Mouse (Mus musculus) spleen, adult 18-20 months (tissue): ENCODE measurements around the gene Dnah3.

ENCODE experiments used
- DNase-seq, 2 experiments: peaks; one replicate each; pipeline ENCODE4 v3.0.0; 2022; ENCODE audit warnings: mixed read lengths in 2 of 2

Gene Dnah3

GRCm38 (mm10) chr7:120050447-120050846, 44.6 kb downstream of the Dnah3 start:
- no peak for DNase-seq

DNA sequence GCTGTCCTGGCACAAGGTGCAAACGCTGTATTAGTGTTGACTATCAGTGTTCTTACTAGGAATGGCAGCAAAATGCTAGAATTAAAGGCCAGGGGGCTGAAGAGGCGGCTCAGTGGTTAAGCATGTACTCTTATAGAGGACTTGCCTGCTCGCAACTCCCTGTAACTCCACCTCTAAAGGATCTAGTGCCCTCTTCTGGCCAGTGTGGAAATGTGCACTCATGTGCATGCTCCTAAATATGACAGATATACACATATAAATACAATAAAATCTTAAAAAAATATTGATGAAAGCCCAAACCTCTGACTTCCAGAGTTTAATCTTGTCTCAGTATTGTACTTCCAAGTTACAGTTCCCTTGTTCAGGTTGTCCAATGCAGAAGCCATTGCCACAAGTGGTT, 51.1 kb downstream of the Dnah3 start:
- DNase-seq, result no peak

DNA sequence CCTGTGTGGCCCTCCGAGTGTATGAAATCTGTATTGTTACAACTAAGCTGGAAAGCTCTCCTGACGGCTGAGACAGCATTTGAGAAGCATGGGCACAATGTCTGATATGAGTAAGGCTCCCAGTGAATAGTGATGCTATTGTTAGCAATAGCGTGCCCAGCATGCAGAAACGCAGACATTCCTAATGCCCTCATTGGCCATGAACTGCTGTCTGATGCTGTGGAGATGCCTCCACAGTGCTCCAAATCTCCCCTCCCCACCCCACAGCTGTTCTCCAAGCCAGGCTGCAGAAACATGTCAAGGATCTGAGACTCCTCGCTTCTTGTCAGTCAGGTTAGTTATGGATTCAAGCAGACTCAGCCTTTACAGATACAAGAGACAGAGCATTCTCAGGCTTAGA, 58.7 kb downstream of the Dnah3 start:
- DNase-seq, result no peak

GRCm38 (mm10) chr7:120034996-120035395, 60.1 kb downstream of the Dnah3 start:
- DNase-seq, result no peak

DNA sequence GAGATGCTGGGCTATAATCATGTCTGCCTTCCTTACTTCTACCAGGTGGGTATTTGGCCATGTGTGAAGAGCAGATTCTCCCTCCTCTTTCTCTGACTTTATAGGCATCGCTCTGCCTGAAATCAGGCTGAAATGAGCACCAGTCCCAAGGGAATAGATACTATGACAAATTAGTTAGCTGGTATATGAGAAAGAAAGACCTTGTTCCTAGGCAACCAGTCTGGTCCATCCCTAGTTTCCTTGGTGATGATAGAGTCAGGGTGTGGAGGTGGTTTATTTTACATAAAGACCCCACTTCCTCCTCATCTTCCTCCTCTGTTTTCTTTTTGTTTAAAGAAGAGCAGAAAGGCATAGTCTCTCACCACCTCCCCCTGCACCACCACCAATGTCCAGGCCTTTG, 60.5 kb downstream of the Dnah3 start:
- no peak for DNase-seq

DNA sequence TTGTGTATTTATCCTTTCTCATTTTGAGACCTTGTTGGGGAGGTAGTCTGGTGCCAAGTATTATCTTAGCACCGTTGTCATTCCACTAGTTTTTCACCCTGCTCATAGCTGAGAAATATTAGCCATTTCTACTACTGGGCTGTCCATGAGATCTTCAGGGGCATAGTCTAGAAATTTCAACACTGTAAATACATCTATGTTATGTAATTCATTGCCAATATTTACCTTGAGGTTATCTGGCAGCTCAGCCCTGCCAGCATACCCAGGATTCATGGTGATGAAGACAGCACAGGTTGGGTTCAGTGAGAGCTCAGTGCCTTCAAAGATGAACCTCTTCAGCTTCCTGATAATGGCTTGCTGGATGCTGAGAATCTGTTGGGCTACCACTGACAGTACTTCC, 66.4 kb downstream of the Dnah3 start:
- no peak for DNase-seq

GRCm38 (mm10) chr7:119997066-119997465, 98.0 kb downstream of the Dnah3 start:
- DNase-seq, result no peak

DNA sequence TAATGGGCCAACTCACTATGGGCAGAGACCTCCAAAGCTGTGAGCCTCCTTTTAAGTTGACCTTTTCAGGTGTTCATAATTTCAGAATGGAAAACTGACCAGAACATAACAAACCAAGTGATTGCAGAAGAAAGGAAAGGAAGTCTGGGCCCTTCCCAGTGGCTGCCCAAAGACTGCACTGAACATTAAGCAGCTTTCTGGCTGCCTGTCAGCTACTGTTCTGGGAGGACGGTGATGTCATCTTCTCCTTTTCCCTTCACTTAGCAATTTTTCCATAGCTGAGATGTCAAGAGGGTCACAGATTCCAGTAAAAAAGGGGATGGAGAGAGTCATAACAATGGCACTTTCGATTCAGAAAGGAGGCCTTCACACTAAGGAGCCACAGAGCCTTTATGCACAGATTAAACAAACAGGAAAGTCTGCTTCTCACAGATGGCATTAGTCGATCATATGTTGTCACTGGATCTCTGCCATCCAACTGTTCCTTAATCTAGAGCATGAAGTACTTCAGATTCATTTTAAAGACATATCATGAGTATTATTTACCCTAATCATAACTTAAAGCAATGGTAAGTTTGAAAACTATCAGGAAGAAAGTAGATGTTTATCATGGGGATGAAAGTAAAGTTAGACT, 109.7 kb downstream of the Dnah3 start:
- DNase-seq, result no peak

GRCm38 (mm10) chr7:119980170-119980569, 114.9 kb downstream of the Dnah3 start:
- DNase-seq, result no peak

GRCm38 (mm10) chr7:119978576-119978975, 116.5 kb downstream of the Dnah3 start:
- no peak for DNase-seq

DNA sequence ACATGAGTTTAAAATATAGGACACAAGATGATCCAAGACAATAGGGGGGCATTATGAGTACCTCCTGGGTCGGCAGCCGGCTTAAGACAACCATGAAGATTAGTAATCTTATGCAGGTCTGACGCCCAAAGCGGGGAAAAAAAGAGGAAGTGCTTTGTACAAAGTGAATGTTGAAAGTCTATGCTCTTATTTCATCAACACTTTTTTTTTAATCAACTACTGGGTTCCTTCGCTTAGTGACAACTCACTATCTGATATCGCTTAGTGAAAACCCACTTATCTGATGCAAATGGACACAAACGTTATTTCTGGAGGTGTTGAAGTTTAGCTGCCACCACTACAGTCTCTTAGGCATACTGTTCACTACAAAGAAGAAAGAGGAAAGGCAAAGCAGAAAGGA, 117.5 kb downstream of the Dnah3 start:
- DNase-seq, result no peak

DNA sequence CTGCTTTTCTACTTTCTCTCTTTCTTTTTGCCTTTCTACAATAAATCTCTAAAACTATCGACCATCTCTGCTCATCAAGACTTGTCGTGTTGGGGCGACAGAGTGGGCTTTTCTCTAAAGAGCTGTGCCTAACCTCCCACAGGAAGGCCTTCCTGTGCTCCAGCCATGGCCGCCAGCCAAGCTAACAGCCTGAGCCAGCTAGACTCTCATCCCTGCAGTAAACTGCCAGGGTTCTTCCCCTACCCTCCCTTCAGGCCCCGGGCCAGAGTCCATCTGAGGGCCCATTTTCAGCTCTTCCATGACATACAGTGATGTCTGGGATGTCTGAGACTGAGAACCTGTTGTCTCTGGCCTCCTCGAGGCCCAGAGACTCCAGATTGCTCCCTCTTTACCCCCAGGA, 118.8 kb downstream of the Dnah3 start:
- peak; percentile 5 to 8 for DNase-seq

DNA sequence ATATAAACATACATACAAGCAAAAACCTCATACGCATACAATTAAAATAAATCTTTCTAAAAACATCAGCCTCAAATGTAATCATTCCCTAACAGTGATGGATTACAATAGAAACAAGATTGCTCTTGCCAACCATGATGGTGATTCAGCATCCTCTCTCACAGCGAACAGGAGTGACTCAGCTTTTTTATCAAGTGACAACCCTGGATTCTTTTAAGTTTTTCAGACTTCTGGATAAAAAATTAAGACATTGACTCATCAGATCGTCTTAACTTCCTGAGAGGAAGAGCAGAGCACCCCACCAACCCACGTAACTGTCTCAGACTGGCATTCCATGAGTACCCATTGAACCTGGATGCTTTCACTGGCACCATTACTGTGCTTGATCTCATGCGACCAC, 120.9 kb downstream of the Dnah3 start:
- no peak for DNase-seq

DNA sequence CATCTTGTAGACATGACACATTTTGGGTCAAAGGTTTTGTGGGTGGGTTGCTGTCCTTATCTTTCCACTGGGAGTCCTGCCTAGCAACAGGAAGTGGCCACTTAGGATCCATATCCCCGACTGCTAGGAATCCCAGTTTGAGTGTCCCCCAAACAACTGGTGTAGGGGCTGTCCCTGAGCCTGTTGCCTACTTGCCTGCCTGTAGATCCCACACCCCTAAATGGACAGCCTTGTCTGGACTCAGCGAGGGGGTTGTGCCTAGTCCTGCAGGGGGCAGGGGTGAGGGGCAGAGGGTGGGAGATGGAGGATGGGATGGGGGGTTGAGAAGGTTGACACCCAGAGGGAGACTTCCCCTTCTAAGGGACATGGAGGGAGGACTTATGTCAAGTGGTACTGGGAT, 125.8 kb downstream of the Dnah3 start:
- DNase-seq, result no peak

- DNase-seq, result no peak
These were observed 129.3 kb downstream of the Dnah3 start for GRCm38 (mm10) chr7:119965651-119966395.

- DNase-seq, result no peak
These were observed 129.9 kb downstream of the Dnah3 start for GRCm38 (mm10) chr7:119965205-119965604.

DNA sequence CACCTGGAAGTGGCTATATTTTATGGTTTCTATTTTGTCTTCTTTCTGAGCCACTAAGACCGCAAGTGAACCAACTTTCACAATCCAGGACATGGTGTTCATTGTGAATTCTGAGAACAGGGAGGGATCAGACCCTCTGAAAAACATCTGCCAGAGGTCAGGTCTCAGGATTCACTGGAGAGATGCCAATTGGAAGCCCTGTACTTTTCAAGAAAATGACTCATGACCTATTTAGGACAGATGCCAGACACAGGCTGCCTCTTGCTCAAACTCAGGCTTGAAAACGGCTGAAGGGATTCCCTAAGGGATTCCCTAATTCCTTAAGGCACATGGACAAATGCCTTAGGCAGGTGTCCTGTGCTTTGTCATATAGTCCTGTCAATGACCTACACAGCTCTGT, 134.0 kb downstream of the Dnah3 start:
- no peak for DNase-seq

DNA sequence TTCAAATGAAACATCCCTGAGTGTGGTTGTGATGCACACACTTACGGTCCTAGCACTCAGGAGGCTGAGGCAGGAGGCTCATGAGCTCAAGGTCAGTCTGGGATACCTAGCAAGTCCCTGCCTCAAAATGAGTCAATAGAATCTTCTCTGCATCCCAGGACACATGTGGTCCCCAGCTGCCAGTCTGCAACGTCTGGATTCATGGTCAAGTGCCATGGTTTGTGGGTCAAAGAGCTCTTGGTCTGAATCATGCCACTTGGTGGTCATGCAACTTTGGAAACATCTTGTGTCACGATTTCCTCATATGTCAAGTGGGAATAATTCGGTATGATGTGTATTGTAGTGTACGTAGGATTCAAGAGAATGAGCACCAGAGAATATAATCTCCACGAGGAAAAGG, 134.5 kb downstream of the Dnah3 start:
- DNase-seq, result no peak

DNA sequence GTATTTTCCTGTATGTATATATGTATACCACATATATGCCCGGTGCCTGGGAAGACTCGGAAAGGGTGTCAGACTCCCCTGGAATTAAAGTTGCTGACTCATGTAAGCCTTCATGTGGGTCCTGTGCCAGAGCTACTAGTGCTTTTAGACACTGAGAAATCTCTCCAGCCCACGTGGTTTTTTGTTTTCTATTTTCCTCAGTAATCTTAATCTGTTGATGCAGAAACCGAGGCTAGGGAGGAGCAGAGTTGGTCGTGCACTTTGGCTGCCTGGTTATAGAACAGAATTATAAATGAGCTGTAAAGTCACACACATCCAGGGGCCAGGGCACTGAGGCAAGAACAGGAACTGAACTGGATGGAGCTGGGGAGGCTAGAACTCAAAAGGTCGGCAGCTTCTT, 135.1 kb downstream of the Dnah3 start:
- DNase-seq, result no peak

DNA sequence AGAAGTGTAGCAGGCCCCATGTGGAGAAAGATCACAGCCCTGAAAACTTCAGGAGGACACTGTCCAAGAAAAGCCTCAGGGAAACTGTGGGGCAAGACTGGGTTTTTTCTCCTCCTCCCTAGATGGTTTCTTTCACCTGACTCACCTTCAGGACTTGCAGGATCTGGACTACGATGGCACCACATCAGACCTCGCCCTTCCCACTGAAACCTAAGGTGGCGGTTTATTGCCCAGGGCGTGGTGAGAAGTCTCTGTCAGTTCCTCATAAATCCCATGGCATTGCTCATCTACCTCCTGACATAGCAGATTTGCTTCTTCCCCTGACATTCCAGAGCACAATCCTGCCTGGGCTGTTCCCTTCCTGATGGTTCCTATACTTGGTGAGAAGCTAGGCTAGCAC, 135.6 kb downstream of the Dnah3 start:
- no peak for DNase-seq

DNA sequence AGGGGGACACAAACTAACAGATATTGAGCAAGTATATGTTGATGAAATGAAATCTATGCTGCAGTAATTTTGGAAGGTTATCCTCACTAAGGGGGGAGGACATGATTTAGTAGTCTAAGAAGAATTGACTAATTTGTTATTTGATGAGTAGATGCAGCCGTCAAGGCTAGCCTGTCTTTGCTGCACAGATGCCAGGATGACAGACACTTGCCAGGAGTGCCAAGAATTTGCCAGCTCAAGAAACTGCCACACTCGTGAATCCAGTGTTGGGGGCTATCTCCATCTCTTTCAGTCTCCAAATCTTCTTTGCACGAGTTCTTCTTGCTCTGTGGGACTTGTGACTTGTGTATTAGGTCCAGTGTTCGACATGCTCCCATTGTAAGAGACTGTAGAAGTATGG, 136.0 kb downstream of the Dnah3 start:
- DNase-seq, result no peak

DNA sequence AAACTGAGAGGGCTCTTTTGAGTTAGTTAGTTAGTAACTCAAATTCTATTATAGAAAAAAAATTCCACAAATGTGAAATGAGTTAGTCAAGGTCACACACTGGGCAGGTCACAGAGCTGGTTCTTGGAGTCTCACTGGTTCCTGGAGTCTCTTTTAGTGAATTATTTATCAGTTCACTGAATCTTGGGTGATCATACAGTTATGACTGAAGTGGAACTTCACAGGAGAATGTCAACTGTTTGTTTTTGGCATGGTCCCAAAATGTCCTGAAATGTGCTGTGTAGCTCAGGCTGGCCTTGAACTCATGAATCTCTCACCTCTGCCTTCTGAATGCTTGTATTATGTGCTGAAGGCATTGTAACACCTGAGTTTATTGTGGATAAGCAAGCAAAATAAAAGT, 137.7 kb downstream of the Dnah3 start:
- no peak for DNase-seq

GRCm38 (mm10) chr7:119954047-119954446, 141.0 kb downstream of the Dnah3 start:
- DNase-seq, result no peak

- no peak for DNase-seq
These were observed 153.5 kb downstream of the Dnah3 start for GRCm38 (mm10) chr7:119941569-119941968.

GRCm38 (mm10) chr7:119937036-119937435, 158.0 kb downstream of the Dnah3 start:
- DNase-seq, result no peak
